Mouse (Mus musculus): ENCODE measurements at regions not wholly inside any gene's neighbourhood (a gene's known extent, or its start where the extent isn't known, plus 50 kb on each side); places are given as distances from the start of the nearest gene placed in this dataset.

GRCm38 (mm10) chr12:49579451-49580190 is 194.6 kb downstream of the Gm43517 start:
- intact Hi-C loops (cut with DNase I) = no loop called here
- DNase-seq = no peak

- no peak for DNase-seq
- intact Hi-C loops (cut with DNase I) = no loop called here
Measured at GRCm38 (mm10) chr12:49583849-49584248, 198.9 kb downstream of the Gm43517 start.

GRCm38 (mm10) chr12:49622264-49622663 is 237.3 kb downstream of the Gm43517 start:
- no peak for DNase-seq
- intact Hi-C loops (cut with DNase I) = no loop called here

GRCm38 (mm10) chr12:49627222-49627621 is 242.2 kb downstream of the Gm43517 start:
- DNase-seq = no peak
- intact Hi-C loops (cut with DNase I) = no loop called here

- intact Hi-C loops (cut with DNase I) = no loop called here
- no peak for DNase-seq
Measured at GRCm38 (mm10) chr12:49628014-49628413, 243.0 kb downstream of the Gm43517 start.

GRCm38 (mm10) chr12:49649104-49650063 is 264.4 kb downstream of the Gm43517 start:
- peak; percentile 21 for DNase-seq
- intact Hi-C loops (cut with DNase I) = no loop called here
